Mouse (Mus musculus) thymus, postnatal 0 days (tissue): ENCODE measurements around the gene Ckmt1. TPM values are rescaled to one million over a fixed set of nuclear protein-coding genes. Genes with fewer than 3 reads are reported as not detected.

Experiments
- DNase-seq: peaks from one replicate; pipeline ENCODE4 v3.0.0-alpha.2; 2015; ENCODE audit warnings: low spot score
- polyA plus RNA-seq: library from polyadenylated mRNA; unstranded; fragments of >200 nt; fragmentation: Nextera tagmentation; extraction: Ambion mirVana; gene quantifications from 2 replicates; pipeline ENCODE4 v1.2.1, GENCODE M21; 2015

The Ckmt1 gene
- polyA plus RNA-seq, 1 experiment from 2014 or later = 5.9 TPM

DNA sequence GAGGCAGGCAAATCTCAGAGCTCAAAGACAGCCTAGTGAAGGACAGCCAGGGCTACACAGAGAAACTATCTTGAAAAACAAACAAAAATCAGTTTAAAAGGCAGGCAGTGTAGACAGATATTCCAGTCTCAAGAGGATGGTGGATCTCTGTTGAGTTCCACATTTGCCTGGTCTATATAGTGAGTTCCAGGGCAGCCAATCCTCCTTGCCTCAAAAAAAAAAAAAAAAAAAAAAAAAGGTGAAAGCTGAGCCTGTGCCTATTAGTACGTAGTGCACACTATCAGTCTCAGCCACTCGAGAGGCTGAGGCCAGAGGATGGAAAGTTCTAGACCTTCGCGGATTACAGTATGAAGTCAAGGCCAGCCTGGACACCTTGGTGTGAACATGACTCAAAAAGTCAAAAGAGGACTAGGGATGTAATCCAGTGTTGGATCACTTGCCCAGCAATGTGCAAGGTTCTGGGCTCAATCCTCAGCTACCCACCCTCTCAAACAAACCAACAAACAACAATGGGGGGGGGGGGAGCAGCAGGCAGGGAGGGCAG is 55.4 kb downstream of the Ckmt1 start:
- no peak for DNase-seq

Other genes with a start within 250 kb of the Ckmt1 start
- gene Tgm7, start 247.9 kb upstream of the Ckmt1 start, polyA plus RNA-seq = 0.37 and 0.38 TPM in 2 replicates
- gene Adal, start 217.3 kb upstream of the Ckmt1 start, polyA plus RNA-seq = 20.3 and 21.3 TPM in 2 replicates
- 23.4 and 25.5 TPM in 2 replicates for gene Lcmt2, start 217.1 kb upstream of the Ckmt1 start, polyA plus RNA-seq
- 45.5 and 51.2 TPM in 2 replicates for gene Tubgcp4, start 187.1 kb upstream of the Ckmt1 start, polyA plus RNA-seq
- gene Zscan29, start 186.6 kb upstream of the Ckmt1 start, polyA plus RNA-seq = 9.4 and 11.5 TPM in 2 replicates
- gene Trp53bp1, start 86.3 kb upstream of the Ckmt1 start, polyA plus RNA-seq = 23.0 and 24.3 TPM in 2 replicates
- gene Map1a, start 68.1 kb upstream of the Ckmt1 start, polyA plus RNA-seq = 0.28 and 0.39 TPM in 2 replicates
- 8.5 and 8.7 TPM in 2 replicates for gene Ppip5k1, start 2.3 kb upstream of the Ckmt1 start, polyA plus RNA-seq
- 0.07 TPM in 1 of 2 replicates, not detected in the other for gene Strc, start 29.5 kb downstream of the Ckmt1 start, polyA plus RNA-seq
- 319 and 390 TPM in 2 replicates for gene Pdia3, start 56.1 kb downstream of the Ckmt1 start, polyA plus RNA-seq
- 1.6 and 2.1 TPM in 2 replicates for gene Catsper2, start 56.1 kb downstream of the Ckmt1 start, polyA plus RNA-seq
- 1.6 TPM in 2 replicates for gene Ell3, start 86.6 kb downstream of the Ckmt1 start, polyA plus RNA-seq
- 522 and 560 TPM in 2 replicates for gene Serf2, start 91.5 kb downstream of the Ckmt1 start, polyA plus RNA-seq
- gene Hypk, start 95.6 kb downstream of the Ckmt1 start, polyA plus RNA-seq = 111 and 114 TPM in 2 replicates
- gene Serinc4, start 99.1 kb downstream of the Ckmt1 start, polyA plus RNA-seq = 0.14 and 0.27 TPM in 2 replicates
- gene Mfap1b, start 116.4 kb downstream of the Ckmt1 start, polyA plus RNA-seq = 55.0 and 56.2 TPM in 2 replicates
- gene Mfap1a, start 149.0 kb downstream of the Ckmt1 start, polyA plus RNA-seq = 30.6 and 34.0 TPM in 2 replicates
- gene Wdr76, start 149.0 kb downstream of the Ckmt1 start, polyA plus RNA-seq = 21.5 and 23.5 TPM in 2 replicates